Mouse (Mus musculus): ENCODE results near the gene Apoc3. TPM values are rescaled to one million over a fixed set of nuclear protein-coding genes. Genes with fewer than 3 reads are reported as not detected.

The Apoc3 gene
- 0.92 and 2.2 TPM in 2 replicates for polyA plus RNA-seq (2012; rRNA removed)

DNA sequence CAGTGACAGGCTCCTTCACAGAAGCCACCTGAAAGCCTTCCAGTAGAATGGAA lies at the start of gene Apoc3:
TSS of gene Apoc3 (minus strand) at position 41 of the 53 bp plus-strand sequence.

DNA sequence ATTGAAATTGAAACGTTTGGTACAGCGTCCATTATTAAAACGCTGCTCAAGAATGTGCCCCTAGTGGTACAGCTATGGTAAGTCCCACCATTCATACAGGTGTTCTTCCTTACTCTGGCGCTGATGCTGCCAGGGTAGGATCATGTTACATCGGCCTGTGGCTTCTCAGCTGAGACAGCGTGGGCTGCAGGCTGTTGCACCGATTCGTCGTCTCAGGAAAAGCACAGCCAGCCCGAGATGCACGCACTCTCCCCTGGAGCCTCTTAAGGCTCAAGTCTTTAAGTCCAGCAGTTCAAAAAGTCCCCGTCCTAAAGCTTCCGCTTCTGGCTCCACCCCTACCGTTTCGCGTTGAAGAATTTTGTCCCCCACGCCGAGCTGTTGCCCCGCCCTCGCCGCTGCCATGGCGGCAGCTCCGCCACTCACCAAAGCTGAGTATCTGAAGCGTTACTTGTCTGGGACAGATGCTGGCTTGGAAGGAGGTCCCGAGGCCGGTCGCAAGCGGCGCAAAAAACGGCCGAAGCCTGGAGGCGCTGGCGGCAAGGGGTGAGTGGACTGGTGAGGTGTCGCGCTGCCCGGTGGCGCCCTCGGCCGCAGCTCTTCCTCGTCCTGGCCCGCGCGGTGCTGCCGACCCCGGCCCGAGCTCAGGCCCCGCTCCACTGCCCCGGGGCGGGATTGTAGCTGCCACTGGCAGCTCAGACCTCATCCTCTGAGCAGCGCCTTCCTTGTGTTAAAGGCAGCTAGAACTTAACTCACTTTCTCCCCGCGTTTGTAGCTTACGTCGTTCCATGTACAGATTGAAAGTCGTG lies 47.4 kb upstream of the Apoc3 start, which contains the start of gene Bud13:
TSS of gene Bud13 (plus strand) at position 378 of the 806 bp plus-strand sequence.

DNA sequence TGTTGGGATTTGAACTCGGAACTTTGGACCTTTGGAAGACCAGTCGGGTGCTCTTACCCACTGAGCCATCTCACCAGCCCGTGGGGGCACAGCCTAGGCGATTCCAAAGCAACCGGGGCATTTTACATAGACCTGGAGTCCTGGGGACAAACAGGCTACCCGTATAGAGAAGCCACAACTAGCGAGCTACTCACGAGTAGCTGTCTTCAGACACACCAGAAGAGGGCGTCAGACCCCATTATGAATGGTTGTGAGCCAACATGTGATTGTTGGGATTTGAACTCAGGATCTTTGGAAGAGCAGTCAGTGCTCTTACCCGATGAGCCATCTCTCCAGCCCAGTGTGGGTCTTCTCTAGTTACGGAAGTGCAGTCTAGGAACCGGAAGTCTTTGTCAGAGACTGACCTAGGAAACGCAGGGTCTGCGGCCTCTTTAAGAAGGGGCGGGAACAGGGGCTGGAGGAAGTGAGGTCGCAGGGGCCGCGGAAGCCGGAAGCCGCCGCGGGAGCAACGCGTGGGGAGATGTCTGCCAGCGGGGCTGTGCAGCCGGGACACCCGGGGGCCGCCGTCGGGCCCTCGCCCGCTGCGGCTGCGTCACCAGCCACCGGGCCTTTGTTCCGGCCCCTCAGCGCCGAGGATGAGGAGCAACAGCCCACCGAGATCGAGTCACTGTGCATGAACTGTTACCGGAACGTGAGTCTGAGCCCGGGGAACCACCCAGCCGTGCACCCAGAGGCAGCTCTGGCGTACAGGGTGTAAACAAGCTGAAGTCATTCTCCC lies 37.4 kb upstream of the Apoc3 start, which contains the start of gene Zpr1:
TSS of gene Zpr1 (plus strand) at position 388 of the 778 bp plus-strand sequence.

DNA sequence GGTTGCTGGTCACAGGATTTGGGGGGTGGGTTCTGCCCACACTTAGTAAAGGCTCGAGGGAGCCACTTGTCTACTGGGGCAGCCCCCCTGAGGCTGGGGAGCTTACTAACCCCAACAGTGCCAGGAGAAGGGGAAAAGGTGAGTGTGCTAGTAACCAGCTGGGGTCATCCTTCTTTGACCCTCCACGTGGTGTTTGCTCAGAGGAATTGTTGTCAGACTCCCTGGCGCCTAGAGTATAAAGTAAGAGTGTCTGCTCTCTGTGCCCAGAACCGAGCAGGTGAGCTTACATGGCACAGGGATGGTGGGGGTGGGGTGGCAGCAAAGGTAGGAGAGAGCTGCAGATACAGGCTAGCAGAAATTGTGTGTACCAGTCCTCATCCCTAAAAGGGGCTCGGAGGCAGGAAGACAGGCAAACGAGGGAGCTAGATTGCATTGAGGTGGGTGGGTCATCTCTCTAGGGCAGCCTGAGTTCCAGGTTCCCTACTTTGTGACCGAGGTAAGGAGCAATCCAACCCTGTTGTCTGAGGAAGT lies 33.0 kb upstream of the Apoc3 start, which contains the start of gene Apoa5:
TSS of gene Apoa5 (plus strand) at position 291 of the 531 bp plus-strand sequence.

DNA sequence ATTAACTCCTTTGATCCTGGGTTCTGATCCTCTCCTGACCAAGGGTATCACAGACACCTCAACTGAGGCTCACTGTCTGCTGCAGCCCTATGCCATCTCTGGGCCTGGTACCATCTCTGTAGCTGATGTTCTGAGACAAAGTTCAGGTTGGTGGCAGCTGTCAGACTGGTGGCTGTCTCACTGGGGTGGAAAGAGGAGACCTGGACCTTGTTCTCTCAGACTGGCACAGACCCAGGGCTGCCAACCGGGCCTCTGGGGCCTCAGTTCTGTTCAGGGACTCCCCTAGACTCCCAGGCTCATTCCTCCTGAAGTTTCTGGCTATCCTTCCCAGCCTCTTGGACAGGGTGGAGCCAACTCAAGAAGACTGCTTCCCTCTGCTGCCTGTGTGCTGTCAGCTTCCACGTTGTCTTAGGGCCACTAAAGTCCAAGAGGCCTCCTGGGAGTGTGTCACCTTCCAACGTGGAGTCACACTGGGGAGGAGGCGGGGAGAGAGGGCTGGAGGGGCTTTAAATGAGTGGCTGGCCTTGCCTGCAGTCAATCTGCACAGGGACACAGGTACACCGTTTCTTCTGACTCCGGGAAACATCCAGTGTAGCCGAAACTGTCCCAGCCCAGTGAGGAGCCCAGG lies 5.2 kb upstream of the Apoc3 start, which contains the start of gene Apoa4:
TSS of gene Apoa4 (plus strand) at position 171 of the 628 bp plus-strand sequence.

DNA sequence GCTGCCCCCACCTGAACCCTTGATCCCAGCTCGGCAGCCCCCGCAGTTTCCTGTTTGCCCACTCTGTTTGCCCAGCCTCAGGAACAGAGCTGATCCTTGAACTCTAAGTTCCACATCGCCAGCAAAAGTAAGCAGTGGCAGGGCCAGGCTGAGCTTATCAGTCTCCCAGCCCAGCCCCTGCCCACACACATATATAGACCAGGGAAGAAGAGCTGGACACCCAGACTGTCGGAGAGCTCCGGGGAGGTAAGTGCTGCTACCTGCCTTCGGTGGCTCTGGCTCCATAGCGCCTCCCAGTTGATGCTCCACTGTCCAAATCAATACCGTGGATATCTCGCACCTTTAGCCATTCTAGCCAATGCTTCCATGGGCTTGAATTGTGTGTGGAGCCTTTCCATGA lies 6.9 kb downstream of the Apoc3 start, which contains the start of gene Apoa1:
TSS of gene Apoa1 (plus strand) at position 90 of the 400 bp plus-strand sequence.

Other genes with a start within 250 kb of the Apoc3 start
- gene Pafah1b2, start 222.9 kb downstream of the Apoc3 start, polyA plus RNA-seq (2012; rRNA removed): 8.1 and 8.3 TPM in 2 replicates
- 6.3 and 7.7 TPM in 2 replicates for gene Sik3, start 222.8 kb downstream of the Apoc3 start, polyA plus RNA-seq (2012; rRNA removed)
- gene Apoa1, start 7.1 kb downstream of the Apoc3 start, polyA plus RNA-seq (2012; rRNA removed): 510 and 738 TPM in 2 replicates
- gene Apoa4, start 5.1 kb upstream of the Apoc3 start, polyA plus RNA-seq (2012; rRNA removed): 14.9 and 26.8 TPM in 2 replicates
- 0.14 and 0.74 TPM in 2 replicates for gene Apoa5, start 33.0 kb upstream of the Apoc3 start, polyA plus RNA-seq (2012; rRNA removed)
- 6.0 and 13.7 TPM in 2 replicates for gene Zpr1, start 37.4 kb upstream of the Apoc3 start, polyA plus RNA-seq (2012; rRNA removed)
- 3.0 and 3.6 TPM in 2 replicates for gene Bud13, start 47.4 kb upstream of the Apoc3 start, polyA plus RNA-seq (2012; rRNA removed)
- not detected in 2 replicates for gene 4931429L15Rik, start 84.3 kb upstream of the Apoc3 start, polyA plus RNA-seq (2012; rRNA removed)

Data from stomach, adult 2 months (tissue).